Mouse (Mus musculus) brain, embryonic 14.5 days (tissue): ENCODE data around the gene Kcnt1. TPM values are rescaled to one million over a fixed set of nuclear protein-coding genes. Genes with fewer than 3 reads are reported as not detected.

ENCODE experiments used
- DNase-seq: peaks from one replicate; pipeline ENCODE4 v3.0.0-alpha.2; 2011; ENCODE audit warnings: low read depth
- CTCF ChIP-seq: fragments of 200-500 bp; IDR thresholded peaks from 2 replicates; pipeline ENCODE4 v1.5.1; 2012; ENCODE audit warnings: inconsistent platforms, mild to moderate bottlenecking, moderate library complexity, borderline replicate concordance; ENCODE audit not compliant: insufficient read depth, insufficient read length; ENCODE audit errors: extremely low read depth
- POLR2A ChIP-seq: fragments of 200-500 bp; IDR thresholded peaks from 2 replicates; pipeline ENCODE4 v1.6.1; 2012; ENCODE audit warnings: mild to moderate bottlenecking, inconsistent platforms, borderline replicate concordance; ENCODE audit not compliant: poor library complexity, insufficient read depth, insufficient read length, severe bottlenecking; ENCODE audit errors: extremely low read depth
- polyA plus RNA-seq: library from polyadenylated mRNA; depleted of rRNA; stranded (reverse); fragments of >200 nt; gene quantifications from 2 replicates; pipeline ENCODE4 v1.2.3, GENCODE M21; 2012

Gene Kcnt1
- polyA plus RNA-seq, 1 experiment: 60.1 TPM

GRCm38 (mm10) chr2:25878516-25878915 is 15.0 kb downstream of the Kcnt1 start:
- DNase-seq: no peak
- no peak for TF ChIP-seq POLR2A
- no peak for TF ChIP-seq CTCF

- TF ChIP-seq CTCF (no peak), POLR2A (no peak)
Measured at GRCm38 (mm10) chr2:25879061-25879460, 15.5 kb downstream of the Kcnt1 start.

GRCm38 (mm10) chr2:25882276-25882675 is 18.7 kb downstream of the Kcnt1 start:
- no peak for DNase-seq
- TF ChIP-seq POLR2A: no peak
- no peak for TF ChIP-seq CTCF

More at GRCm38 (mm10) chr2:25879061-25879460, 15.5 kb downstream of the Kcnt1 start:
- DNase-seq: no peak

GRCm38 (mm10) chr2:25884756-25885155 is 21.2 kb downstream of the Kcnt1 start:
- TF ChIP-seq CTCF: no peak
- TF ChIP-seq POLR2A: no peak
- no peak for DNase-seq

- no peak for DNase-seq
- TF ChIP-seq CTCF: no peak
- no peak for TF ChIP-seq POLR2A
Measured at GRCm38 (mm10) chr2:25887226-25887625, 23.7 kb downstream of the Kcnt1 start.

GRCm38 (mm10) chr2:25888144-25888543 is 24.6 kb downstream of the Kcnt1 start:
- DNase-seq: no peak
- TF ChIP-seq POLR2A (no peak), CTCF (no peak)

GRCm38 (mm10) chr2:25892440-25892839 is 28.9 kb downstream of the Kcnt1 start:
- DNase-seq: no peak
- TF ChIP-seq CTCF (no peak), POLR2A (no peak)

- TF ChIP-seq POLR2A: no peak
- TF ChIP-seq CTCF: no peak
- DNase-seq: no peak
Measured at GRCm38 (mm10) chr2:25898970-25899369, 35.4 kb downstream of the Kcnt1 start.

- no peak for DNase-seq
Measured at GRCm38 (mm10) chr2:25909872-25910271, 46.3 kb downstream of the Kcnt1 start.

GRCm38 (mm10) chr2:25913247-25913646 is 49.7 kb downstream of the Kcnt1 start:
- DNase-seq: peak; percentile 6
- TF ChIP-seq CTCF: peak; percentile 43; the same call in 1 of the 2 replicates
- TF ChIP-seq POLR2A: no peak

More at GRCm38 (mm10) chr2:25909872-25910271, 46.3 kb downstream of the Kcnt1 start:
- TF ChIP-seq POLR2A (no peak), CTCF (no peak)

GRCm38 (mm10) chr2:25914201-25914600 is 50.7 kb downstream of the Kcnt1 start:
- no peak for DNase-seq
- TF ChIP-seq POLR2A (no peak), CTCF (no peak)

GRCm38 (mm10) chr2:25914821-25915220 is 51.3 kb downstream of the Kcnt1 start:
- DNase-seq: no peak
- TF ChIP-seq POLR2A (no peak), CTCF (no peak)
